Mouse (Mus musculus): ENCODE data around the gene Pafah1b1. TPM values are rescaled to one million over a fixed set of nuclear protein-coding genes. Genes with fewer than 3 reads are reported as not detected.

The Pafah1b1 gene
- polyA plus RNA-seq, 1 experiment = 137 TPM

GRCm38 (mm10) chr11:74665631-74666283, 58.7 kb downstream of the Pafah1b1 start:
- peaks cover 87% of the 10 kb centered on the region for H3K36me3 ChIP-seq (ENCODE audit: control insufficient read depth, insufficient read depth, low read length, poor library complexity, severe bottlenecking)
- no peaks in the 10 kb centered on the region for H3K9me3 ChIP-seq (replicated peaks; ENCODE audit: control insufficient read depth, insufficient read depth, low read length, poor library complexity, severe bottlenecking)
- H3K27ac ChIP-seq (ENCODE audit: insufficient read depth, low read length) = no peak overlapping the region
- TF ChIP-seq POLR2A (IDR thresholded peaks at IDR 0.05; ENCODE audit: insufficient read depth, low read length) = no peak
- TF ChIP-seq EP300 (IDR thresholded peaks at IDR 0.05; ENCODE audit: insufficient read depth, low read depth, low read length) = no peak
- TF ChIP-seq CTCF (IDR thresholded peaks at IDR 0.05; ENCODE audit: low read depth, low read length) = no peak
- H3K4me1 ChIP-seq (ENCODE audit: control insufficient read depth, insufficient read depth, low read length) = no peaks in the 10 kb centered on the region
- H3K27me3 ChIP-seq (ENCODE audit: control insufficient read depth, insufficient read depth, low read length, poor library complexity, severe bottlenecking) = no peaks in the 10 kb centered on the region
- H3K9ac ChIP-seq (ENCODE audit: low read depth, poor library complexity, severe bottlenecking) = no peak overlapping the region
- no peak overlapping the region for H3K4me3 ChIP-seq (ENCODE audit: low read depth, low read length)

GRCm38 (mm10) chr11:74664906-74665305, 59.6 kb downstream of the Pafah1b1 start:
- Histone ChIP-seq H3K4me3 (ENCODE audit: low read depth, low read length) (no peak overlapping the region), H3K27ac (ENCODE audit: insufficient read depth, low read length) (no peak overlapping the region), H3K9ac (ENCODE audit: low read depth, poor library complexity, severe bottlenecking) (no peak overlapping the region), H3K9me3 (replicated peaks; ENCODE audit: control insufficient read depth, insufficient read depth, low read length, poor library complexity, severe bottlenecking) (no peaks in the 10 kb centered on the region), H3K36me3 (ENCODE audit: control insufficient read depth, insufficient read depth, low read length, poor library complexity, severe bottlenecking) (peaks cover 91% of the 10 kb centered on the region), H3K27me3 (ENCODE audit: control insufficient read depth, insufficient read depth, low read length, poor library complexity, severe bottlenecking) (no peaks in the 10 kb centered on the region), H3K4me1 (ENCODE audit: control insufficient read depth, insufficient read depth, low read length) (no peaks in the 10 kb centered on the region)
- TF ChIP-seq POLR2A (IDR thresholded peaks at IDR 0.05; ENCODE audit: insufficient read depth, low read length) = no peak
- TF ChIP-seq EP300 (IDR thresholded peaks at IDR 0.05; ENCODE audit: insufficient read depth, low read depth, low read length) = no peak
- no peak for TF ChIP-seq CTCF (IDR thresholded peaks at IDR 0.05; ENCODE audit: low read depth, low read length)

DNA sequence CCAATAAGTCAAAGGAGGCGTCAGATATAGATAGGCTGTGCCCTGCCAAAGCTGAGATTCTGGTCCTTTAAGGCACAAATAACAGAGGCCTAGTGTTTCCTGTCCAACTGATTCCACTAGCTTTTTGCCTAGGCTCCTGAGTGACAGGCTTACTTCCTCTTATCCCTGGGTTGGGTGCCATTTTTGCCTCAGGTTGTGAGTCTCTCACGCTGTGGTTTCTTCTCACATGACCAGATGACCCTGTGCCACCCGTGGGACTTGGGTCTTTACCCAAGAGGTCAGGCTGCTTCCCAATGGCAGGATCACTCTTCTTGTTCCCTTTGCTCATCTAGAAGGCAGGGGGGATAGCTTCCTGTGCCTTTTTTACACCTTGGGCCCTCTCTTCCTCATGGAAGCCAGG, 60.2 kb downstream of the Pafah1b1 start:
- Histone ChIP-seq H3K27me3 (ENCODE audit: control insufficient read depth, insufficient read depth, low read length, poor library complexity, severe bottlenecking) (no peaks in the 10 kb centered on the region), H3K4me3 (ENCODE audit: low read depth, low read length) (no peak overlapping the region), H3K36me3 (ENCODE audit: control insufficient read depth, insufficient read depth, low read length, poor library complexity, severe bottlenecking) (peaks cover 91% of the 10 kb centered on the region)

DNA sequence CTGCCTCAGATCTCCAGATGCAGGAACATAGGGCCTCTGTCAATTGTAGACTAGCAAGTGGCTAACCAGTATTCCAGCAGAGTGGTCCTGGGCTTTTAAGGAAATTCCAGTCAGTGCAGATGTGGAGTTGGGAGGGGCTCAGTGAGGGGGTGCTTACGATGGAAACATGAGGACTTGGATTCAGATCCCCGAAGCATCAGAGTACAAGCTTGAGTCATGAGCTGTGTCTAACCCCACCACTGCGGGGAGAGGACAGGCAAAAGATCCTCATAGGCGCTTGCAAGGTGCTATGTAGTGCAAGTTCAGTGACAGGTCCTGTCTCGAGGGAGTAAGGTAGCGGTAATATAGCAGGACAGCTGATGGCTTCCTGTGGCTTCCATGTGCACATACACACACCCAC, 62.2 kb downstream of the Pafah1b1 start:
- Histone ChIP-seq H3K36me3 (ENCODE audit: control insufficient read depth, insufficient read depth, low read length, poor library complexity, severe bottlenecking) (peaks cover 93% of the 10 kb centered on the region), H3K9me3 (replicated peaks; ENCODE audit: control insufficient read depth, insufficient read depth, low read length, poor library complexity, severe bottlenecking) (no peaks in the 10 kb centered on the region), H3K9ac (ENCODE audit: low read depth, poor library complexity, severe bottlenecking) (no peak overlapping the region), H3K27me3 (ENCODE audit: control insufficient read depth, insufficient read depth, low read length, poor library complexity, severe bottlenecking) (no peaks in the 10 kb centered on the region), H3K27ac (ENCODE audit: insufficient read depth, low read length) (no peak overlapping the region), H3K4me3 (ENCODE audit: low read depth, low read length) (no peak overlapping the region), H3K4me1 (ENCODE audit: control insufficient read depth, insufficient read depth, low read length) (no peaks in the 10 kb centered on the region)
- TF ChIP-seq POLR2A (IDR thresholded peaks at IDR 0.05; ENCODE audit: insufficient read depth, low read length) = no peak
- no peak for TF ChIP-seq EP300 (IDR thresholded peaks at IDR 0.05; ENCODE audit: insufficient read depth, low read depth, low read length)
- no peak for TF ChIP-seq CTCF (IDR thresholded peaks at IDR 0.05; ENCODE audit: low read depth, low read length)

More for the DNA sequence above, 60.2 kb downstream of the Pafah1b1 start:
- TF ChIP-seq EP300 (IDR thresholded peaks at IDR 0.05; ENCODE audit: insufficient read depth, low read depth, low read length) (no peak), CTCF (IDR thresholded peaks at IDR 0.05; ENCODE audit: low read depth, low read length) (no peak), POLR2A (IDR thresholded peaks at IDR 0.05; ENCODE audit: insufficient read depth, low read length) (no peak)
- no peaks in the 10 kb centered on the region for H3K4me1 ChIP-seq (ENCODE audit: control insufficient read depth, insufficient read depth, low read length)
- H3K9ac ChIP-seq (ENCODE audit: low read depth, poor library complexity, severe bottlenecking) = no peak overlapping the region
- H3K9me3 ChIP-seq (replicated peaks; ENCODE audit: control insufficient read depth, insufficient read depth, low read length, poor library complexity, severe bottlenecking) = no peaks in the 10 kb centered on the region
- no peak overlapping the region for H3K27ac ChIP-seq (ENCODE audit: insufficient read depth, low read length)

GRCm38 (mm10) chr11:74661641-74662040, 62.8 kb downstream of the Pafah1b1 start:
- Histone ChIP-seq H3K36me3 (ENCODE audit: control insufficient read depth, insufficient read depth, low read length, poor library complexity, severe bottlenecking) (peaks cover 94% of the 10 kb centered on the region), H3K4me3 (ENCODE audit: low read depth, low read length) (no peak overlapping the region), H3K9ac (ENCODE audit: low read depth, poor library complexity, severe bottlenecking) (no peak overlapping the region), H3K27ac (ENCODE audit: insufficient read depth, low read length) (no peak overlapping the region), H3K27me3 (ENCODE audit: control insufficient read depth, insufficient read depth, low read length, poor library complexity, severe bottlenecking) (no peaks in the 10 kb centered on the region), H3K9me3 (replicated peaks; ENCODE audit: control insufficient read depth, insufficient read depth, low read length, poor library complexity, severe bottlenecking) (no peaks in the 10 kb centered on the region), H3K4me1 (ENCODE audit: control insufficient read depth, insufficient read depth, low read length) (no peaks in the 10 kb centered on the region)
- TF ChIP-seq CTCF (IDR thresholded peaks at IDR 0.05; ENCODE audit: low read depth, low read length) (no peak), POLR2A (IDR thresholded peaks at IDR 0.05; ENCODE audit: insufficient read depth, low read length) (no peak), EP300 (IDR thresholded peaks at IDR 0.05; ENCODE audit: insufficient read depth, low read depth, low read length) (no peak)

DNA sequence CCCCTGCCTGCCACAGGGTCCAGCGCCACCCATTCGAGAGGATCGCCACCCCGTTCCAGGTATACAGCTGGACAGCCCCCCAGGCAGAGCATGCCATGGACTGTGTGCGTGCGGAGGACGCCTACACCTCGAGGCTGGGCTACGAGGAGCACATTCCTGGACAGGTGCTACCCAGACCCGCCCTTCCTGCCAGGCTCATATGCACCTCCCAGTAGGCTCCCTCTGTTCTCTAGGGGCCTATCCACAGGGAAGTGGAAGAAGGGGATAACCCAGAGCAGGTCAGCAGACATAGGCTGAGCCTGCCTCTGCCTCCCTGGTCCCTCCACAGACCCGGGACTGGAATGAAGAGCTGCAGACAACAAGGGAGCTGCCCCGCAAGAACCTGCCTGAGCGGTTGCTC, 64.1 kb downstream of the Pafah1b1 start:
- TF ChIP-seq CTCF (IDR thresholded peaks at IDR 0.05; ENCODE audit: low read depth, low read length) (no peak), POLR2A (IDR thresholded peaks at IDR 0.05; ENCODE audit: insufficient read depth, low read length) (no peak), EP300 (IDR thresholded peaks at IDR 0.05; ENCODE audit: insufficient read depth, low read depth, low read length) (no peak)
- Histone ChIP-seq H3K27me3 (ENCODE audit: control insufficient read depth, insufficient read depth, low read length, poor library complexity, severe bottlenecking) (no peaks in the 10 kb centered on the region), H3K4me1 (ENCODE audit: control insufficient read depth, insufficient read depth, low read length) (no peaks in the 10 kb centered on the region), H3K9me3 (replicated peaks; ENCODE audit: control insufficient read depth, insufficient read depth, low read length, poor library complexity, severe bottlenecking) (no peaks in the 10 kb centered on the region), H3K36me3 (ENCODE audit: control insufficient read depth, insufficient read depth, low read length, poor library complexity, severe bottlenecking) (peaks cover 83% of the 10 kb centered on the region), H3K4me3 (ENCODE audit: low read depth, low read length) (no peak overlapping the region), H3K27ac (ENCODE audit: insufficient read depth, low read length) (no peak overlapping the region), H3K9ac (ENCODE audit: low read depth, poor library complexity, severe bottlenecking) (no peak overlapping the region)

All from ES-Bruce4 (cell line).